Mouse (Mus musculus) kidney, postnatal 36 days (tissue): ENCODE data around the gene Gm5678.
"Not testable (repeated sequence)": the region's sequence is repeated elsewhere in the genome, so short reads cannot be mapped to it uniquely, and the experiment has no call there.

Experiments used
- DNase-seq, 2 experiments: peaks; one replicate each; pipeline ENCODE4 v3.0.0; 2021 to 2022; ENCODE audit warnings: mixed read lengths in 2 of 2

The Gm5678 gene

GRCm38 (mm10) chr16:93609796-93610195 is 18.1 kb upstream of the Gm5678 start:
- no peak for DNase-seq

DNA sequence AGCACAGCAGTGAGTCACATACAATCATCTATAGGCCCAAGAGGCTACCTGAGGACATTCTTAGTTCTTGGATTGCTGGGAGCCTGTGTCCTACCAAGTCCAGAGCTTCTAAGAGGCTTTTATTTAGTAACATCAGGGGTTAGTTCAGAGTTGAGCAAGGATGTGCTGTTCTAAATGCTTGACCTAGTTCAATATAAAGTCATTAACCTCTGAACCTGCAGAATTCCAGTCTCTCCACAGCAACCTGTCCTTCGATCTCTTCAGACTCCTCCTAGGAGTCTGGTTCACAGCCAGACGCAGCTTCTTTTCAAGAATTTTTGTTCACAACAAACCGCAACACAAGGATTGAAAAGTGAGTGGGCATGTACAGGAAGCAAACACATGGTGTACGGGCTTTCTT is 16.9 kb upstream of the Gm5678 start:
- DNase-seq, result peak in 1 of 2 experiments; percentile 69

DNA sequence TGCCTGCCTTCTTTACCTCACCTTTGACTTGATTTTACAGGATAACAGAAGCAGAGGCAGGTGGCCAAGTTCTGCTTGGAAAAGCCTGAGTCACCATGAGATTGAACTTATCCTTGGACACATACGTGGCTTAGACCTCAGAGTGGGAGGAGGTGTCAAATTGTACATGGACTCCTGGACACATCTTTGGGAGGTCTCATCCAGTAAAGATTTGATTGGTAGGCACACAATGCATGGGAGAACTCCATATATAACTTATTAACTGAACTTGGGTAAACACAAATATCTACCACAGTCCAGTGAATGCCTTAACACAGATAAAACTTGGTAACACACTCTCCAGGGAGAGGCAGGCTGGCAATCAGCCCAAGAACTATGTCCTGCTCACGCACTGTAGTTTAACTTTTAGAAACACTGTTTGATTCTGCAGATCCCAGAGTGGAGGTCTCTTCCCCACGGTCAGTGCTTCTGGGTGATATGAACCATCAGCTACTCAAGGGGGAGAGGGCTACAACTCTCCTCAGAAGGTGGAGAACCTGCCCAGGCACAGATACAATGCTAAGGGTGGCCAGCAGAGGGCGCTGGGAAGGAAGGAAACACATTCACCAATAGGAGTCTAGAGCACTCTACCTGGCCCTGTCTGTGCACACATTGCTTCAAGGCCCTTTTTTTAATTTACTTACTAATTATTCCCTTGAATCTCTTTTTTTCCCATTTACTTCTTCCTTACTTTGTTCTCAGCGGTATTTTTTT is 12.6 kb upstream of the Gm5678 start:
- peak; percentile 79 to 91 for DNase-seq

DNA sequence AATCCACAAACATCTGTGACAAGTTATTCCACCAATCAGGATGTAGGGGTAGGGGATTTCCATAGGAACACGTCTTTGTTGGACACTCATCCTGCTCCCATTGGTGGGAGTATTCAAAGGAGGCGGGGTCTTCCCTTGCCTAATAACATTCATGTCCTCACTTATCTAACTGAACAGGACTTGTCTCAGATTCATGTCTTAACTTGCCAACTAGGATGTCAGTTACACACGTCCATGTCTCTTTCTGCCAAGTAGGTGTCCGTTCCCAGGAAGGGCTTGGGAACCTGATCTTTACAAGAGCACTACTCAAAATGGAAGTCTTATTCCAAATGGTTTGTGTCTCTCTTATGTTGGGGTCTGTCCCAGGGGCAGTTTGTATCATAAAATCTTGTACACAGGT is 4.1 kb upstream of the Gm5678 start:
- not testable (repeated sequence) for DNase-seq

DNA sequence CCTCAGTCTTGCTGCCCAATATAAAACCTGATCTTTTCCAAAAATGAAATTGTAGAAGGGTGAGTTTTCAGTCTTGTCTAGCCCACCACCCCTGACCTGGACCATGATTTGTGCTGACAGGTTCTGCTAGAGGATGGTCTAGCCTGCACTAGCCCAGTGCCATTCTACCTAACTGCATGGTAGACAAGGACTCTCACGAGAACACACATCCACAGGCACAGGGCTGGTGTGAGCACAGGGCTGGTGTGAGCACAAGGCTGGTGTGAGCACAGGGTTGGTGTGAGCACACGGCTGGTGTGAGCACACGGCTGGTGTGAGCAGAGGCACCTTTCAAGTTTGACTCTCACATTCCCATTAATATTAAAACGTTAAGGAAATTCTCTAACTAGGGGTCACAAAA is 3.2 kb upstream of the Gm5678 start:
- DNase-seq, result no peak

GRCm38 (mm10) chr16:93626745-93627144 is 1.2 kb upstream of the Gm5678 start:
- peak; percentile 45 to 71 for DNase-seq

DNA sequence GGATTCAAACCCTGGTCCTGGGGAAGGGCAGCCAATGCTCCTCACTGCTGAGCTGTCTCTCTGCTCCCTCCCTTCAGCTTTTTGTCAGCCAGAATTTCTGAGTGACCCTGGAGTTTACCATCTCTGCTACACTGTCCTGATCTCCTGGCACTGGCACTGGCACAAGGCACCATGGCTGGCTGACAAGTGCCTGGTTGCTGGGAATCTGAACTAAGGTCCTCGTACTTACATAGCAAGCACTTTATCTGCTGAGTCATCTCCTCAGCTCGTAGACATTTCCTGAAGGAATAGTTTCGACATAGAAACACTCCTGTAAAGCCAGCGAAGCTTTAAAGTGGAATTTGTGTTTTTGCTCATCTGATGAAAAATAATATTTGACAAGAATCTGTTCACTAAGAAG is 16.1 kb downstream of the Gm5678 start:
- no peak for DNase-seq

GRCm38 (mm10) chr16:93648441-93649183 is 20.7 kb downstream of the Gm5678 start:
- no peak for DNase-seq

- DNase-seq, result no peak
Measured at GRCm38 (mm10) chr16:93667976-93668375, 40.1 kb downstream of the Gm5678 start.

DNA sequence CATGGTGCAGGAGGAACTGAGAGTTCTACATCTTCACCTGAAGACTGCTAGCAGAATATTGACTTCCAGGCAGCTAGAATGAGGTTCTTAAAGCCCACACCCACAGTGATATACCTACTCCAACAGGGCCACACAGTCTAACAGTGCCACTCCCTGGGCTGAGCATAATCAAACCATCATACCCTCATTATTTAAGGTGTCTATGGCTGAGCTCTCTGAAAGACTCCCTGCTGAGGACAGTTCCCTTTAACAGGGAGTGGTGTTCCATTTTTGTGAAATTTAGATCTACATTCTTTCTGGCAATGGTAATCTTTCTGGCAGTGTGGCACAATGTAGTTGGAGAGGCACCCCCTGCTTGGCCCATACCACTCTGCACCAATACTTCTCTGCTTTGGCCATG is 41.6 kb downstream of the Gm5678 start:
- no peak for DNase-seq

DNA sequence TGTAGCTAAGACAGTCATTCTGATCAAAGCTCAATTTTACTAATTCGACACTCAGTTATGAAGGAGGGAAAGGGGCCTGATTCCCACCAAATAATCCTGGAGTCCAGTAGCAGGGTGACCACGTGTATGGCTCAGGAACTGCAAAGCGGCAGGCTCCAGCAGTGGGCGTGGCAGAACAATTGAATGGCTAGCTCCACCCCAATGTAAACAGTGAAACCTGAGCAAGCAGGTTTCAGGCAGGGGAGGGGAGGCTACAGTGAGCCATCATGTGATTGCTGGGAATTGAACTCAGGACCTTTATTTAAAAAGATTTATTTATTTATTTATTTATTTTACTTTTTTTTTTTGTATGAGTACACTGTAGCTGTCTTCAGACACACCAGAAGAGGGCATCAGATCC is 42.6 kb downstream of the Gm5678 start:
- DNase-seq, result not testable (repeated sequence)

GRCm38 (mm10) chr16:93671064-93671463 is 43.2 kb downstream of the Gm5678 start:
- peak in 1 of 2 experiments; percentile 7 for DNase-seq

DNA sequence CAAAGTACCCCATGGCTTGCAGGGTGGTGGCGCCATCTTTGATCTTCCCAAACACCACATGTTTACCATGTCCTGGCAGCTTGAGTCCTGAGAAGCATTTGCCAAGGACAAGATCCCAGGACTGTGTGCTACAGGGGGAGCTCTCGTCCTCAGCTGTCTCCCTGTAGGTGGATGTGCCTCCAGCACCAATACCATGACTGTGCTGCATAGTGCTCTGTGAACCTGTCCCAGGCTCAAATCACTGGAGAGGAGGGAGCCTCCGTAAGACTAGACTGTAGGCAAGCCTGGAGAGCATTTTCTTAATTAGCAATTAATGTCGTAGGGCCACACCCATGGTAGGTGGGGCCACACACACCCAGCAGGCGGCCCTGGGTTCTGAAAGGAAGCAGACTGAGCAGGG is 48.5 kb downstream of the Gm5678 start:
- no peak for DNase-seq

DNA sequence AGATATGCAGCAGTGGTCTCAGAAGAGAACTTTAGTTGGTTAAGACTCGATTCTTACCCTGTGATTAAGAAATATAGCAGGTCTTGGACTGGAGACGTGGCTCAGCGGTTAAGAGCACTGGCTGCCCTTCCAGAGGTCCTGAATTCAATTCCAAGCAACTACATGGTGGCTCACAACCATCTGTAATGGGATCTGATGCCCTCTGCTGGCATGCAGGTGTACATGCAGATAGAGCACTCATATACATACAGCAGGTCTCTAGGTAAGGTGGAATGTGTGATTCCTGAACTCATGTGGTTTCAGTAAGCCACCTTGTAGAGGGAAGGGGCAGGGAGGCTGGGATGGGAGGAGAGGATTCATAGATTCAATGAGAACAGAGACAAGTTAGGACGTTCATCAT is 50.3 kb downstream of the Gm5678 start:
- no peak for DNase-seq

- DNase-seq, result no peak
Measured at GRCm38 (mm10) chr16:93679165-93679564, 51.3 kb downstream of the Gm5678 start.
